Comparison of ENCODE assay signal across 26 mouse cellular contexts in the genomic region with DNA sequence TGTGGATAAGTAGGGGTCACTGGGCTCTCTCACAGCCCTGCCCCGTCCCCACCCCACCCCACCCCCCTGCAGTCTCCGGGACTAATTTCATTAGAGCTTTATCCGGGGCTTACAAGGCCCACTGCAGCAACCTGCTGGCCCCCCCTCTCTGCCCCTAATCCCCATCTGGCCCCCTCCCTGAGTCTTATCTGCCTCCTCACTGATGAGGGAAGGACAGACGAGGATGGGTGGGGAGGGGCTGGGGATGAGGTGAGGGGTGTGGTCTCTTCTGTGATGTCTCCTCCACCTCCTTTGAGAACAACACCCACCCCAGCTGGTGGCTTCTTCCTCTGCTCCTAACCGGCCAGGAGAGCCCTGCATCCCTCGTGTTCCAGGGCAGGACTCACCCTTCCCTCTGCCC. TPM values are rescaled to one million over a fixed set of nuclear protein-coding genes. Genes with fewer than 3 reads are reported as not detected.
"Had no signal": no experiment of that assay in that cellular context is flagged by ENCODE, and none has a peak within 500 bp of the region (broad histone marks: within the 10 kb centered on the region; RNA-seq: fewer than 3 reads in every experiment).

No protein-coding gene starts in this region.

- H3K9me3 ChIP-seq: liver, embryonic 13.5 days; midbrain, embryonic 13.5 days; neural tube, embryonic 12.5 days; neural tube, embryonic 15.5 days; stomach, embryonic 15.5 days had no signal

- H3K27ac ChIP-seq: layer of hippocampus, adult 2 months; left cerebral cortex, adult 2 months; liver, embryonic 13.5 days; midbrain, embryonic 13.5 days; neural tube, embryonic 12.5 days; neural tube, embryonic 15.5 days; stomach, embryonic 15.5 days had no signal

- H3K4me3 ChIP-seq: layer of hippocampus, adult 2 months; left cerebral cortex, adult 2 months; liver, embryonic 13.5 days; midbrain, embryonic 13.5 days; neural tube, embryonic 12.5 days; neural tube, embryonic 15.5 days; stomach, embryonic 15.5 days had no signal

- DNase-seq: kidney, adult 18-20 months; kidney, postnatal 25 days; layer of hippocampus, adult 9-11 months; liver, embryonic 13.5 days; lung, adult 2 months; lung, postnatal 14 days; lung, postnatal 4 days; right cerebral cortex, postnatal 25 days; spleen, adult 18-20 months; thymus, adult 18-20 months; thymus, postnatal 14 days; thymus, postnatal 4 days had no signal

- H3K4me2 ChIP-seq: liver, embryonic 13.5 days; midbrain, embryonic 13.5 days; neural tube, embryonic 12.5 days; neural tube, embryonic 15.5 days; stomach, embryonic 15.5 days had no signal

- H3K36me3 ChIP-seq: liver, embryonic 13.5 days; midbrain, embryonic 13.5 days; neural tube, embryonic 12.5 days; neural tube, embryonic 15.5 days; stomach, embryonic 15.5 days had no signal

- H3K4me1 ChIP-seq: neural tube, embryonic 12.5 days; neural tube, embryonic 15.5 days had no signal

- H3K9ac ChIP-seq: liver, embryonic 13.5 days; midbrain, embryonic 13.5 days; neural tube, embryonic 12.5 days; neural tube, embryonic 15.5 days; stomach, embryonic 15.5 days had no signal

- ATAC-seq: inflammation-experienced regulatory T-cells, adult 6 months; intestine, embryonic 16.5 days; midbrain, embryonic 13.5 days had no signal

RNA-seq across cellular contexts. Expression of a gene that starts 15.2 kb away (rescaled TPM):
- total RNA-seq: layer of hippocampus, adult 2 months; layer of hippocampus, postnatal 25 days; left cerebral cortex, adult 2 months; left cerebral cortex, postnatal 10 days; left cerebral cortex, postnatal 36 days; liver, adult 2 months; megakaryocyte progenitor cell, adult 5-6 weeks had no signal
- polyA plus RNA-seq: liver, adult 2 months; liver, embryonic 16.5 days had no signal

RNA-seq across cellular contexts. Expression of a gene that starts 29.6 kb away (rescaled TPM):
- polyA plus RNA-seq: inflammation-experienced regulatory T-cells, adult 6 months had no signal
